Mouse (Mus musculus) ovary, postnatal 36 days (tissue): Measurements from ENCODE around the gene Gm136.

ENCODE experiments used
- DNase-seq: peaks from one replicate; pipeline ENCODE4 v3.0.0; 2022; ENCODE audit warnings: low spot score, mixed read lengths

Gm136 gene

DNA sequence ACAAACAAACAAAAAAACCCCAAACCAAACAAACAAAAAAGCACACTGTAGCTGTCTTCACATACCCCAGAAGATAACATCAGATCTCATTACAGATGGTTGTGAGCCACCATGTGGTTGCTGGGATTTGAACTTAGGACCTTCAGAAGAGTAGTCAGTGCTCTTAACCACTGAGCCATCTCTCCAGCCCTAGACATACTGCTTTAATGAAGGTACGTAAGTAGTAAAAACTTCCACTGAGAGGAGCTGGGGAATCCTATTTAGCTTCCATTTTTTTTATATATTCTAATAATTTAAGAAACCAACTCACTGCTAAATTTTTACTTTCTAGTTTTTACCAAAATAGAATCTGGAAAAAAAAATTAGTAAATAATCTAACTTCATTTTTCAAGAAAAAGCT lies 41.0 kb downstream of the Gm136 start:
- no peak for DNase-seq

DNA sequence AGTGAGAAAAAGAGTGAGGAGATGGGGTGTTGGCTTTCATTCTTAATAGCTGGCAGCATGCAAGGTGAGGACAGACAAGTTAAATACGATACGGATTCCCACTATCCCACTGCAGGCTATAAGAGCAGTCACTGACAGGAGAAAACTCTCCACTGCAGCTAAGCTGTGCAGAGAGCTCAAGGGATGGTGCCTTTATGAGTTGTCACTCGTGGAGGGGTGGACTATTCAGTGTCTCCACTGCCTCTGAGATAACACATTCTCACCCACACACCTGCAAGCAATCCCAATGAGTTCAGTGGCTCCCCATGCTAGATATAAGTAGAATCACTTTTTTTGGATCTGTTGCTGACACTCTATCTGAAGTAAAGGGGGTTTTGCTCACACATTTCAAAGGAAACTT lies 47.9 kb downstream of the Gm136 start:
- no peak for DNase-seq

DNA sequence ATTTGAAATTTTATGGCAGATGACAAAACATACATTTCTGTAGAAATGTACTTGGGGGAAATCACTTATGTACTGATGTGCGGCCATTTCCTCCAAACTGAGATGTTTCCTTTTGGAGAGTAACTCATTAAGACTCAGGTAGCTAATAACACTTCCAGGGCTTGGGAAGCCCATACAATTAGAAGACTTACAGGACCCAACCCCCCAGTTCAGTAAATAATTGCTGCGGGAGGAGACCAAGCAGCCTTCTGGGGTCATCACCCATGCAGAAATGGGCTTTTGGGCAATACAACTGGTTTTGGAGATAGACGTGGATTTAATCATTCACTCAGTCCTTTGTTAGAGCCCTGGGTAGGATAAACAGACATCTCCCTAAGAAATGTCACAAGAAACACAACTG lies 48.8 kb downstream of the Gm136 start:
- DNase-seq, result no peak

DNA sequence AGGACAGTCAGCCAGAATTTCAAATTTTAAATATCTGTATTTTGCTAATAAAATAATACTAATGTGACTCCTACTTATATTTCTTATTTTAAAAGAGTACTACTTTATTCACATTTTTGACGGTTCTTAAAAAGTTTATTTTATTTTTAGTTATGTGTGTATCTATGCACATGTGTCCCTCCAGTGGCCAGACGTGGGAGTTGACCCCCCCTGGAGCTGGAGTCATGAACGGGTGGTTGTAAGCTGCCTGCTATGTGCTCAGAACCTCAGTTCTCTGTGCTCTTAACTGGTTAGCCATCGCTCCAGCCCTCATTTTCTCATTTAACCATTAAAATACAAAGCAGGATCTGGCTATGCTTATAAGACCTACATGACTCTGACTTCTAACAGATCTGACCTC lies 53.0 kb downstream of the Gm136 start:
- DNase-seq, result no peak

DNA sequence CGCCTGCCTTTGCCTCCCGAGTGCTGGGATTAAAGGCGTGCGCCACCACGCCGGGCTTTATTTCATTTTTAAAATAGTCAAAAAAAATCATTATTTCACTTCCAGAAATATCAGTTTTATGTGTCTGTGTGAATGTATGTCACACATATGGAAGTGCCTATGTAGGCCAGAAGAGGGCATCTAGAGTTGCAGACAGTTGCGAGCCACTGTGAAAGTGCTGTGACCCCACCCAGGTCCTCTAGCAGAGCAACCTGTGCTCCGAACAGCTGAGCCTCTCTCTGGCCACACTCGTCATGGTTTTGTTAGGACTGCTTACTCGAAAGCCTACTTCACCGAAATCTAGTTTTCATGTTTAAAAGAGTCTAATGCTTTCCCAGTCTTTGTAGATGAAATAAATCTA lies 53.8 kb downstream of the Gm136 start:
- no peak for DNase-seq

DNA sequence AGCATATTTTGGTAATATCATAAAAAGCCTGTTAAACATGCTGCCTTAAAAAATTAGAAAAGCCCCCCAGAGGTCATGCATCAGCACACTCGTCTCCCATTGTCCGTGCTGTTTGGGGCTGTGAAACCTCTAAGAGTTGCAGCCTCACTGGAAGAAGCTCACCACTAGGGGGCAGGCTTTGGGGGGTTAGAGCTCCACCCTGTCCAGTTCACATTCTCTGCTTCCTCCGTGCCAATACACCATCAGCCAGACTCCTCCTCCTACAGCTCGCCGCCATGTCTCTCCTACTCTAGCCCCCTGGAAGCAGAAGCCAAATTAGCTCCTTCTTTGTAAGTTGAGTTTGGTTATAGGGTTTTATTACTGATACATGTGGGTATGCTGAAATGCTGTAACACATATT lies 54.5 kb downstream of the Gm136 start:
- peak; percentile 45 for DNase-seq
